Mouse (Mus musculus) limb, embryonic 15.5 days (tissue): Measurements from ENCODE around the gene Aldh4a1. TPM values are rescaled to one million over a fixed set of nuclear protein-coding genes. Genes with fewer than 3 reads are reported as not detected.

ENCODE experiments used
- ATAC-seq: fragments of 200-750 bp; cut with Nextera tagmentation; 2 replicates; pipeline ENCODE4 v1.8.0; 2017; ENCODE audit warnings: low read depth, moderate TSS enrichment; ENCODE audit not compliant: insufficient number of reproducible peaks, low FRiP score, low TSS enrichment
- H3K27ac ChIP-seq: fragments of 300-500 bp; sonication (generic); 2 replicates; pipeline ENCODE4 v1.5.1; 2015; ENCODE audit warnings: moderate library complexity, mild to moderate bottlenecking, inconsistent platforms
- H3K27me3 ChIP-seq: fragments of 300-500 bp; sonication (generic); 2 replicates; pipeline ENCODE4 v1.6.1; 2015; ENCODE audit warnings: inconsistent platforms
- H3K36me3 ChIP-seq: fragments of 300-500 bp; sonication (generic); 2 replicates; pipeline ENCODE4 v1.6.1; 2015; ENCODE audit warnings: inconsistent platforms
- H3K4me1 ChIP-seq: fragments of 300-500 bp; sonication (generic); 2 replicates; pipeline ENCODE4 v1.6.1; 2015; ENCODE audit warnings: inconsistent platforms
- H3K4me2 ChIP-seq: fragments of 300-500 bp; sonication (generic); 2 replicates; pipeline ENCODE4 v1.6.1; 2015; ENCODE audit warnings: mild to moderate bottlenecking, inconsistent platforms
- H3K4me3 ChIP-seq: fragments of 300-500 bp; sonication (generic); 2 replicates; pipeline ENCODE4 v1.5.1; 2015; ENCODE audit warnings: mild to moderate bottlenecking, inconsistent platforms
- H3K9ac ChIP-seq: fragments of 300-500 bp; sonication (generic); 2 replicates; pipeline ENCODE4 v1.6.1; 2015; ENCODE audit warnings: inconsistent platforms
- H3K9me3 ChIP-seq: fragments of 300-500 bp; sonication (generic); 2 replicates; pipeline ENCODE4 v1.6.1; 2016; ENCODE audit warnings: inconsistent platforms
- WGBS: fragments of 180-500 bp; shearing (Covaris S2); methylation state at CpG from one replicate; pipeline ENCODE4 v1.1.7; 2015; 5-methylcytosine and 5-hydroxymethylcytosine counted together
- polyA plus RNA-seq: library from polyadenylated mRNA; unstranded; fragments of >200 nt; fragmentation: Nextera tagmentation; extraction: Ambion mirVana; gene quantifications from 2 replicates; pipeline ENCODE4 v1.2.1, GENCODE M21; 2015

The Aldh4a1 gene
- polyA plus RNA-seq, 1 experiment from 2014 or later = 36.8 TPM

DNA sequence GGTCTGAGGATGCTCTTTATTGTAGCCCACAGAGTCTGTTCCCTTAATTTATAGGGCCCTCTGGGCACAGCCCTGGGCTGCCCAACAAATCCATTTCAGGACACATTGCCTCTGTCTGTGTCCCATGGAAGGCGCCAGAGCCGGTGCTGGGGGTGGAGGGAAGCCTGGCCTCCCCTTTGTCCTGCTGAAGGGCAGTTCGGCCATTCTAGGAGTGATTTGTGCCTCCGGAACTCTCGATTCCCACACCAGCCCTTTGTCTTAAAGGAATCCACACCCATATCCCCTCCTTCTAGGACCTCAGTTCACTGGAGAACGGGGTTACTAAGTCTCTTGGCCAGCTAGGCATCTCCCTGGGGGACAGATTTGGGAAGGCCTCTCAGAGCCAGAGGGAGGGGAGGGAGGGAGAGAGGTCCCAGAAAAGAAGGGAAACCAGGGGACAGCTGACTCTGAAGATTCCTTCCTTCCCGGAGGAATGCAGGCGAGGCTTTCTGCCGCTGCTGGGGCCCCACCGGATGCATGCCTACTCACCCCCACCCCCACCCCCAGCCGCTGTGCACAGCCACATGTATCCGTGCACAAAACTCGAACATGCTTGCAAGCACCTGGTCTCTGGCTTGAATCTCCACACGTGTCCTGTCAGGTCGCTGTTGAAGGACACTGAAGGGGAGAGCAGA is 41.9 kb upstream of the Aldh4a1 start:
- Histone ChIP-seq H3K9ac (no peak overlapping the region), H3K4me3 (peak overlapping the region; percentile 7; the same call in 1 of the 2 replicates), H3K27me3 (no peaks in the 10 kb centered on the region), H3K9me3 (no peaks in the 10 kb centered on the region), H3K27ac (peak overlapping the region; percentile 83), H3K4me2 (peak overlapping the region; percentile 28), H3K36me3 (no peaks in the 10 kb centered on the region), H3K4me1 (peaks cover 89% of the 10 kb centered on the region)
- WGBS = 5% methylated on average over 15 of the region's 15 CpGs
- no peak for ATAC-seq

DNA sequence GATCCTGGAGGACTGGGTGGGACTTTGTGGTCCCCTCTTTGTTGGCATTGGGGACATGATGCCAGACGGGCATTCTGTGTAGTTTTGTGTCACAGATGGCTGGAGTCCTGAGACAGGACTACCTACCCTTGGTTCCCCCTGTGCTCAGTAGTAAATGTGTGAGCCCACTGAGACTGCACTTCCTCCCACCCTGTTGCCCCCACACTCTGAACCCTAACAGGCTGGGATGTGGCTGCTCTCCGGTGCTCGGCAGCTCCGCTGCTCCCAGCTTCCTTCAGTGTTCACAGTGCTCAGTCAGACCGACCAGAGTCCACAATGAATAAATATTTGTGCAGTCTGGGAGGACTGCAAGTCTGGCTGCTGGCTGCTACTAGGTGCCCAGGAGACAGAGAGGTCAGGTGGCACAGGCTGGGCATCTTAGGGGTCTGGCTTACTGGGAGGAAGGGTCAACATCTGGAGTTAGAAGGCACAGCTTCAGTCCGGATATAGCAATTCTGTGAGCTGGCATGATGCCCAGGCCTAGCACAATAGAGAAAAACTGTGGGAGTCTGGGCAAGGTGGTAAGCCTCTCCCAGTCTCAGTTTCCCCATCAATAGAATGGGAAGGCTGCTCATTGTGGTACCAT is 41.1 kb upstream of the Aldh4a1 start:
- 13% methylated on average over 6 of the region's 6 CpGs for WGBS

DNA sequence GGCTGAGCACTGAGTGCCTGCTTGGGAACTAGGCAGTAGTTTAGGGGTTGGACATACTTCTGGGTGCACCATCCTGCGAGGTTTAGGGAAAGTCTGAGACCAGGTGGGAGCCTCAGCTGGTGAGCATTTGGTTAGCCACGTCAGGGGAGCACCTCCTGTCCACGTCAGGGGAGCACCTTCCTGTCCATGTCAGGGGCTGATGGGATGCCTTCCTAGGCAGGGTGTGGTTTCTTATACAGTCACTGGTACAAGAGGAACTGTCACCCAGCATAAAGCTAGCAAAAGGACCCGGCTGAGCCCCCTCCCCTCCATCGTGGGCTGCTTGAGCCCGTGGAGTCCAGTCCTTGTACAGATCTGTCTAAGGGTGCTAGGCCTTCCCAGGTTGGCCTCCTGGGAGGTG is 40.3 kb upstream of the Aldh4a1 start:
- Histone ChIP-seq H3K4me1 (peaks cover 79% of the 10 kb centered on the region), H3K27me3 (no peaks in the 10 kb centered on the region), H3K9me3 (no peaks in the 10 kb centered on the region), H3K27ac (peak overlapping the region; percentile 83), H3K4me3 (no peak overlapping the region), H3K4me2 (no peak overlapping the region), H3K36me3 (no peaks in the 10 kb centered on the region), H3K9ac (no peak overlapping the region)
- ATAC-seq = no peak
- 68% methylated on average over 6 of the region's 6 CpGs for WGBS

More for the DNA sequence above, 41.1 kb upstream of the Aldh4a1 start:
- H3K27me3 ChIP-seq = no peaks in the 10 kb centered on the region
- H3K4me1 ChIP-seq = peaks cover 84% of the 10 kb centered on the region
- ATAC-seq = no peak
- H3K9me3 ChIP-seq = no peaks in the 10 kb centered on the region
- peak overlapping the region; percentile 83 for H3K27ac ChIP-seq
- H3K4me3 ChIP-seq = peak overlapping the region; percentile 7; the same call in 1 of the 2 replicates
- H3K36me3 ChIP-seq = no peaks in the 10 kb centered on the region
- H3K4me2 ChIP-seq = peak overlapping the region; percentile 28
- no peak overlapping the region for H3K9ac ChIP-seq

DNA sequence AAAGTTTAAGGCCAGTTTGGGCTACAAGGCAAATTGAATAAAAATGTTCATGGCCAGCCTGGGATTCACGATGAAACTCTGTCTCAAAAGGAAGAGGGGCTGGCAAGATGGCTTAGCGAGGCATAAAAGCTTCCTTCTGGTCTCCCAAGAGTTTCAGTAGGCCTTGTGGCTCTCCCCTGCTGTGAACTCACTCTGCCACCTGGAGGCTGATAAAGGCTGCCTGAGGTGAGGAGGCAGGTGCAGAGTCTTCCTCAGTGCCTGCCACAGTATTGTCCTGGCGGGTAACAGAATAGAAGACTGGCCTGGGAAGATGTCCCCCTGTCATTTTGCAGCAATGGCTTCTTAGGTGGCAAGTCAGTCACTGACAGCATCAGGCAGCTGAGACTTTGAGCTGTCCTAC is 39.8 kb upstream of the Aldh4a1 start:
- H3K9ac ChIP-seq = no peak overlapping the region
- H3K27ac ChIP-seq = peak overlapping the region; percentile 22; the same call in 1 of the 2 replicates
- no peaks in the 10 kb centered on the region for H3K9me3 ChIP-seq
- H3K4me2 ChIP-seq = no peak overlapping the region
- peaks cover 83% of the 10 kb centered on the region for H3K4me1 ChIP-seq
- H3K27me3 ChIP-seq = no peaks in the 10 kb centered on the region
- no peak for ATAC-seq
- H3K36me3 ChIP-seq = no peaks in the 10 kb centered on the region
- no peak overlapping the region for H3K4me3 ChIP-seq
- 55% methylated on average over 3 of the region's 3 CpGs for WGBS

DNA sequence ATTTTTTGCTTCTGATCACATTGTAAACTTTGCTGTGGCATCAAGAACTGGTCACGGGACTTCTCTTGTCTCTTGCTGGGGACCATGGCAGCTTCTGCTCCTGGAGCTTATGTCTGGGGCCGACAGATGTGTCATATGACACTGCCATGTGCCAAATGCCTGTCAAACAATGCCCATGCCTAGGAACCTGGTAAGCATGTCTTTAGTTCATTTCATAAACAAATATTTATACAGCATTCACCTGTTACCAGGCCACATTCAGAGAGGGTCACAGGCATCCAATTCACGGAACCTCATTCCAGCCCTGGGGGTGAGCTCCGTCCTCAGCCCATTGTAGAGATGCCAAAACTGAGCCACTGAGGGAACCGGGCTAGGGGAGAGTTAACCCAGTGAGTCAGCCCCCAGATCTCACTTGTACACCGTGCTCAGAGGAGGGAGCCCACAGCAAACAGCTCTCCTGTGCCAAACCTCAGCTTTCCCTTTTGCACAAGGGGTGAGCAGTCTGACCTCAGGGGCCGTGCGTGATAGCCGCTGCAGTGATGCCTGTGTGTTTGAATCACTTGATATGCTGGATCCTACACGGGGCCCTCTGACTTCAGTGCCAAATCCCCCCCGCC is 38.9 kb upstream of the Aldh4a1 start:
- WGBS = 80% methylated on average over 11 of the region's 11 CpGs
- no peak overlapping the region for H3K4me3 ChIP-seq
- H3K4me2 ChIP-seq = no peak overlapping the region
- H3K27me3 ChIP-seq = no peaks in the 10 kb centered on the region
- H3K36me3 ChIP-seq = no peaks in the 10 kb centered on the region
- no peak overlapping the region for H3K27ac ChIP-seq
- H3K9ac ChIP-seq = no peak overlapping the region
- no peaks in the 10 kb centered on the region for H3K9me3 ChIP-seq
- ATAC-seq = no peak
- H3K4me1 ChIP-seq = peaks cover 82% of the 10 kb centered on the region

DNA sequence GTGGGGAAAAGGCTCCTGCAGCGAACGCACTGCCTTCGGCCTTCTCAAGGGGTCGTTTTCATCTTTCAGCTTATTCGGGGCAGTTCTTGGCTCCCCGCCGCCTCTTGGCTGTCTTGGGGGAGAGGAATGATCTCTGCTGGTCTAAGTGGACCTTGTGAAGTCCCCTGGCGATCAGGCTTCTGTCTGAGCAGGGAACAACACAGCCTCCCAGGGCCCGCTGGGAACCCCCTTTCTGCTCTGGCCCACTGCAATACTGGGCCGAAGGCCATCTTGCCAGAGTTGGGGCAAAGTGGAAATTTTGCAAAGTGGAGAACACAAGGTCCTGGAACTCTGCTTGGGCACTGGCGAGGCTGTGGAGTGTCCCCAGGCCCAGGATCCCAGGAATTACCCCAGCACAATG is 38.0 kb upstream of the Aldh4a1 start:
- 81% methylated on average over 11 of the region's 11 CpGs for WGBS
- Histone ChIP-seq H3K9ac (no peak overlapping the region), H3K36me3 (no peaks in the 10 kb centered on the region), H3K4me3 (no peak overlapping the region), H3K9me3 (no peaks in the 10 kb centered on the region), H3K27me3 (no peaks in the 10 kb centered on the region), H3K27ac (no peak overlapping the region), H3K4me2 (no peak overlapping the region), H3K4me1 (peaks cover 77% of the 10 kb centered on the region)
- no peak for ATAC-seq

DNA sequence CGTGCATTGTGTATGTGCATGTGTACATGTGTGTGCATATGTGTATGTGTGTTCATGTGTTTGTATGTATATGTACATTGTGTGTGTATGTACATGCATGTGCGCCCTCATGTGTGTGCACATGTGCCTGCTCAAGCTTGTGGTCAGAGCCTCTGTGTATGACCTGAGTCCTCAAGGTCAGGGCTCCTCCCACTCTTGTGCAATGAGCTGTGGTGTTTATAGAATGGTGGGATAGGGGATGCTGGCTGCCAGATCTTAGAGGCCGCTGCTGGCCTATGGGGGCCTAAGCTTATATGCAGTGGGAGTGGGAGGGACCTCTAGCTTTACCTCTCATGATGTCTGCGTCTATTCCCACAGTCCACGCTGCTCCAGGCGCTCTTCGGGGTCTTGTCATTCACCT is 37.0 kb upstream of the Aldh4a1 start:
- no peak for ATAC-seq
- WGBS = 89% methylated on average over 7 of the region's 7 CpGs
- no peak overlapping the region for H3K27ac ChIP-seq
- H3K4me3 ChIP-seq = no peak overlapping the region
- no peaks in the 10 kb centered on the region for H3K9me3 ChIP-seq
- no peaks in the 10 kb centered on the region for H3K36me3 ChIP-seq
- H3K27me3 ChIP-seq = no peaks in the 10 kb centered on the region
- no peak overlapping the region for H3K4me2 ChIP-seq
- H3K4me1 ChIP-seq = peaks cover 77% of the 10 kb centered on the region
- no peak overlapping the region for H3K9ac ChIP-seq

DNA sequence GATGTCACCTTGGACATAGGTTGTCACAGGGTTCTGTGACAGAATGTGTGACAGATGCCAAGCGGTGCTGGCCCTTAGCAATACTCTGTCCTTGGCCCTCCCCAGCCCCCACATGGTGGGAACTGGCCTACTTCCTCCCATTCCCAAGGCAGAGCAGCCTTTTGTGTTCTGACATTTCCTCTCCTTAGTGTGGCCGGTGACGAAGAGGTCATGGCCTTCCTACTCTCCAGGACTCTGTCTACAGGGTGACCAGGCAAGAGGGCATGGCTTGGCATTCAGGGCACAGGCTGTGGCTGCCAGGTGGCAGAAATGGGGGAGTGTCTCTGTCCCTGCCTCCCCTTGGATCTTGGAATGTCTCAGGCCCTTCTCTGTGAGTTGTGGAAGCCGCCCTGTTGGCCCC is 35.3 kb upstream of the Aldh4a1 start:
- H3K27ac ChIP-seq = peak overlapping the region; percentile 38
- WGBS = 75% methylated on average over 4 of the region's 4 CpGs
- H3K9ac ChIP-seq = no peak overlapping the region
- no peak for ATAC-seq
- no peaks in the 10 kb centered on the region for H3K27me3 ChIP-seq
- peaks cover 70% of the 10 kb centered on the region for H3K4me1 ChIP-seq
- no peaks in the 10 kb centered on the region for H3K36me3 ChIP-seq
- no peak overlapping the region for H3K4me3 ChIP-seq
- no peak overlapping the region for H3K4me2 ChIP-seq
- H3K9me3 ChIP-seq = no peaks in the 10 kb centered on the region

DNA sequence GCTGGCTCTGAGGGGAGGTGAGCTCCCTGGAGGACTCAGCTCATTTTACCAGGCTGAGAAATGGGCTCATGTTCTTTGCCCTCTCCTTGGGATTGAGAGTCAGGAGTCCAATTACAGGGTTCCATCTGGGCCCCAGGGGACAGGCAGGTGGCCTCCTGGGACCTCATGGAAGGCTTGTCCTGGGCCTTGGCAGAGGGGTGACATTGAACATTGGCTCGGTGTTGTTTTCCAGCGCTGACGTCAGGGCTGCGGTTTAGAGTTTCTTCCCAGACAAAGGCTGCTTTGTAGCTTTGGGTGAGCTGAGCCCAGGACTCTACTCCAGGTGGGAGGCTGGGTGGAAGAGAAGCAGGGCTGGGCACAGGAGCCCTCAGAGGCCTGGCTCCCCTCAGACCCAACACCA is 34.9 kb upstream of the Aldh4a1 start:
- peak overlapping the region; percentile 38; the same call in 1 of the 2 replicates for H3K27ac ChIP-seq
- no peak overlapping the region for H3K9ac ChIP-seq
- no peaks in the 10 kb centered on the region for H3K36me3 ChIP-seq
- peaks cover 70% of the 10 kb centered on the region for H3K4me1 ChIP-seq
- no peak overlapping the region for H3K4me2 ChIP-seq
- no peak for ATAC-seq
- no peaks in the 10 kb centered on the region for H3K27me3 ChIP-seq
- 62% methylated on average over 4 of the region's 4 CpGs for WGBS
- no peak overlapping the region for H3K4me3 ChIP-seq
- no peaks in the 10 kb centered on the region for H3K9me3 ChIP-seq

DNA sequence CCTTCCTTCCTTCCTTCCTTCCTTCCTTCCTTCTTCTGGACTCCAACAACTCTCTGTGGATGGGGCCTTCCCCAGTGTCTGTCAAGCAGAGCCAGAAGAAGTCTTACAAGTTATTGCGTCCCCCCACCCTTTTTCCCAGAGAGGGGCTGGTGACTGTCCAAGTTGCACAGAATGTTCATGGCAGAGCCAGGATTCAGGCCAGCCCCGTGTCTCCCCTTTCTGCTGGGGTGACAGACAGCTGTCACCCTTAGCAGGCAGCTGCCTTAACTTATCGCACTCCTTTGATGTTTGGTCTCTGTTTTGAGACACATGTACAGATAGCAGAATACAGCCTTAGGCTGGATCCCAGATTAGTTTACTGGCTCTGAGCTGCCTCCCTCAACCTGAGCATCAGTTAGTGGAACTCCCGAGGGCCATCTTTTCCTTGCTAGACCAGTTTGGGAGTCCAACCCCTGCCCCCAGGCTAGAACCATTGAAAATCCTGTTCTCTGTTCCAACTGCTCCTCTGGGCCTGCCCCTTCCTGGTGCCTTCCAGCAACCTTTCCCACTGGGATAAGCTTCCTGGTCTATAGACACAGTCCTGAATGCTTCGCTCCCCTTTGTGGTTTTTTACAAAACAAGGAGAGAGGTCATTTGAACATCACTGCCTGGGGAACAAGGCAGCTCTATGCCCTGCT is 33.2 kb upstream of the Aldh4a1 start:
- Histone ChIP-seq H3K9ac (no peak overlapping the region), H3K4me1 (peaks cover 69% of the 10 kb centered on the region), H3K27ac (peak overlapping the region; percentile 43), H3K9me3 (no peaks in the 10 kb centered on the region), H3K27me3 (no peaks in the 10 kb centered on the region), H3K4me2 (no peak overlapping the region), H3K36me3 (no peaks in the 10 kb centered on the region), H3K4me3 (no peak overlapping the region)
- 43% methylated on average over 5 of the region's 5 CpGs for WGBS
- no peak for ATAC-seq

DNA sequence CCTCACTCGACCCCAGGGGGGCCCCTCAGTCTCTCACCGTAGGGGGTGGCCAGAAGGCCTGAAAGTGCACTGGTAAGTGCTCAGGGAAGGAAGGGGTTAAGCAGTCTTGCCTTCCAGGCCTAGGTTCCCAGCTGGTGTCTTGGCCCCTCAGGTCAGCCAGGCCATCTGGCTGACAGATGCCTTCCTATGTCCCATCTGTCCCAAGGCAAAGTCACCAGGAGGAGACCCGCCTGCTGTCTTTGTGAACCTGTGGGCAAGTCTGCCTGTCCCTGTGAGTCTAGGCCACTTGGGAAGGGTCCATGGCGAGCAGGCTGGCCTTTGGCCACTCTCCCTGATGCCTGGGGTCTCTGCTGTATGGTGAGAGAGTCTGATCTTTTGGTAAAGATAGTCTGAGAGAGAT is 32.2 kb upstream of the Aldh4a1 start:
- Histone ChIP-seq H3K9ac (no peak overlapping the region), H3K36me3 (no peaks in the 10 kb centered on the region), H3K4me1 (peaks cover 65% of the 10 kb centered on the region), H3K4me3 (no peak overlapping the region), H3K4me2 (no peak overlapping the region), H3K27me3 (no peaks in the 10 kb centered on the region), H3K27ac (no peak overlapping the region), H3K9me3 (no peaks in the 10 kb centered on the region)
- ATAC-seq = no peak
- 38% methylated on average over 4 of the region's 4 CpGs for WGBS

DNA sequence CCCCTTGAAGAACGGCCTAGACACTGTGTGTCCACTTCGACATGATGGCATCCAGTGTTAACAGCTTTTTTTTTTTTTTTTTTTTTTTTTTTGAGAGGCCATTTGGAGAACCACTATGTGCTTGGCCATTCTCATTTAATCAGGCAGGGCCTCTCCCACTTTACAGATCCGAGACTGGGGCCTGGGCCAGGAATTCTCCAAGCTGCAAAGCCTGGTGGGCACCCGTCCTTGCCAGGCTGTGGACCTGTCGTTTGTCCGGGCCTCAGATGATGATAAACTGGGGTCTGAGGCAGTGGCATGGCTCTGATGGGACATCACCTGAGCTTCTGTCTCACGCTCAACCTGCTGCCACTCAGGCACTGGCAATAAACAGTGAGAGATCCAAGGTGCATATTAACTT is 29.8 kb upstream of the Aldh4a1 start:
- no peak overlapping the region for H3K27ac ChIP-seq
- peaks cover 74% of the 10 kb centered on the region for H3K4me1 ChIP-seq

More for the DNA sequence above, 29.8 kb upstream of the Aldh4a1 start:
- H3K9me3 ChIP-seq = no peaks in the 10 kb centered on the region
- H3K4me2 ChIP-seq = no peak overlapping the region
- H3K27me3 ChIP-seq = no peaks in the 10 kb centered on the region
- H3K36me3 ChIP-seq = no peaks in the 10 kb centered on the region
- H3K4me3 ChIP-seq = no peak overlapping the region
- no peak overlapping the region for H3K9ac ChIP-seq
- no peak for ATAC-seq
- WGBS = 51% methylated on average over 7 of the region's 7 CpGs
